Mouse (Mus musculus) forebrain, embryonic 12.5 days (tissue): Measurements from ENCODE around the gene Nanp. TPM values are rescaled to one million over a fixed set of nuclear protein-coding genes. Genes with fewer than 3 reads are reported as not detected.

ENCODE experiments used
- ATAC-seq: fragments of 200-750 bp; cut with Nextera tagmentation; 2 replicates; pipeline ENCODE4 v1.8.0; 2017; ENCODE audit warnings: moderate TSS enrichment; ENCODE audit not compliant: low FRiP score
- H3K27ac ChIP-seq: fragments of 300-500 bp; sonication (generic); 2 replicates; pipeline ENCODE4 v1.5.1; 2016; ENCODE audit warnings: mild to moderate bottlenecking
- H3K27me3 ChIP-seq: fragments of 300-500 bp; sonication (generic); 2 replicates; pipeline ENCODE4 v1.6.1; 2016; ENCODE audit warnings: mild to moderate bottlenecking
- H3K36me3 ChIP-seq: fragments of 300-500 bp; sonication (generic); replicated peaks from 2 replicates; pipeline ENCODE4 v1.6.1; 2016; ENCODE audit warnings: mild to moderate bottlenecking
- H3K4me1 ChIP-seq: fragments of 300-500 bp; sonication (generic); 2 replicates; pipeline ENCODE4 v1.6.1; 2016
- H3K4me2 ChIP-seq: fragments of 300-500 bp; sonication (generic); 2 replicates; pipeline ENCODE4 v1.6.1; 2016; ENCODE audit warnings: mild to moderate bottlenecking, moderate library complexity
- H3K4me3 ChIP-seq: fragments of 300-500 bp; sonication (generic); replicated peaks from 2 replicates; pipeline ENCODE4 v1.5.1; 2016; ENCODE audit warnings: mild to moderate bottlenecking
- H3K9ac ChIP-seq: fragments of 300-500 bp; sonication (generic); 2 replicates; pipeline ENCODE4 v1.6.1; 2016; ENCODE audit warnings: mild to moderate bottlenecking
- H3K9me3 ChIP-seq: fragments of 300-500 bp; sonication (generic); 2 replicates; pipeline ENCODE4 v1.6.1; 2016
- WGBS: fragments of 180-500 bp; shearing (Covaris S2); methylation state at CpG from one replicate; pipeline ENCODE4 v1.1.7; 2016; 5-methylcytosine and 5-hydroxymethylcytosine counted together
- polyA plus RNA-seq: library from polyadenylated mRNA; unstranded; fragments of >200 nt; fragmentation: Nextera tagmentation; extraction: Ambion mirVana; gene quantifications from 2 replicates; pipeline ENCODE4 v1.2.1, GENCODE M21; 2016

The Nanp gene
- polyA plus RNA-seq = 44.1 and 47.8 TPM in 2 replicates

DNA sequence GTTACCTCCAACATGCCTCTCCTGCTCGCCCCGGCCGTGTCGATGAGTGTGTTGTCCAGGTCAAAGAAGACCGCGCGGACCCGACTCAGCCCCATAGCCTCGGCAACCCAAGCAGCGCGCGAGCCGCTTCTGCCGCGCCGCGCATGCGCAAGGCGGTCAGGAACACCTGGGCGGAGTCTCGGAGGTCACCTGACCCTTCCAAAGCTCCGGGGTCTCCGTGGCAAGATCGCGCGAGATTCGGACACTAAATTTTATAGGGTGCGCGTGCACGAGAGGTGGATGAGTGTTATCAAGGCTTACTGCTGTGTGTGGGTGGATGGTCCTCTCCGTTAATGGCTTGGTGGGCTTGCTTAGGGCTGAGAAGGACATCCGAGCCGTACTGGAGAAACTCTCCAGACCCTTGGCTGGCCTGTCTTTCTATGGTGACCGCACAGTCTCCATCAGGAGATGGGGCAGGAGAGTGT, at the start of gene Nanp, which contains the start of gene Ninl:
Nanp (minus strand) TSS at position 167 of the 464 bp plus-strand sequence.
Ninl (minus strand) TSS at position 151 of the 464 bp plus-strand sequence.
- peak within 1 kb of the TSS; percentile 75 for H3K4me2 ChIP-seq
- H3K9me3 ChIP-seq = no peaks in the 10 kb centered on the region
- H3K36me3 ChIP-seq = no peaks in the 10 kb centered on the region
- no peaks in the 10 kb centered on the region for H3K27me3 ChIP-seq
- peak within 1 kb of the TSS; percentile 86 for H3K4me3 ChIP-seq
- peak within 1 kb of the TSS; percentile 95 for H3K9ac ChIP-seq
- peaks cover 14% of the 10 kb centered on the region for H3K4me1 ChIP-seq
- under 1% methylated on average over 34 of the region's 34 CpGs for WGBS
- ATAC-seq = peak; percentile 96
- H3K27ac ChIP-seq = peak within 1 kb of the TSS; percentile 68

DNA sequence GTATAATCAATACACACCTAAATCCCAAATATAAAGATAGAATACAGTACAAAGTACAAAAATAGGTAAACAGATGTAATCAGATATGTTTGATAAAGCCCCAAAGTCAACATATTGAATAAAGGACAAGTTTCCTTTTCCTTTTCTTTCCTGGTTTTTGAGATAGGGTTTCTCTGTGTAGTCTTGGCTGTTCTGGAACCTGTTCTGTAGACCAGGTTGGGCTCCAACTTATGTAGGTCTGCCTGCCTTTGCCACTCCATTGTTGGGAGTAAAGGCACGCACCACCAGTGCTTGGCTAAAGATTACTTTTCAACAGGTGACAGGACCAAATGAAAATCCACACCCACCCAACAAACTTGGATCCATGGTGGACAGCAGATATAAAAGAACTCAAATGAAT, 17.4 kb upstream of the Nanp start:
- H3K27ac ChIP-seq = no peak overlapping the region
- no peaks in the 10 kb centered on the region for H3K36me3 ChIP-seq
- H3K9ac ChIP-seq = no peak overlapping the region
- no peaks in the 10 kb centered on the region for H3K4me1 ChIP-seq
- H3K4me2 ChIP-seq = no peak overlapping the region
- no peaks in the 10 kb centered on the region for H3K27me3 ChIP-seq
- H3K4me3 ChIP-seq = no peak overlapping the region
- ATAC-seq = no peak
- H3K9me3 ChIP-seq = no peaks in the 10 kb centered on the region
- 88% methylated on average over 1 of the region's 1 CpGs for WGBS

GRCm38 (mm10) chr2:151040411-151040810, 1.2 kb upstream of the Nanp start:
- H3K4me1 ChIP-seq = peaks cover 14% of the 10 kb centered on the region
- WGBS = 85% methylated on average over 1 of the region's 1 CpGs
- no peak overlapping the region for H3K9ac ChIP-seq
- H3K36me3 ChIP-seq = no peaks in the 10 kb centered on the region
- no peak overlapping the region for H3K4me3 ChIP-seq
- no peak for ATAC-seq
- H3K9me3 ChIP-seq = no peaks in the 10 kb centered on the region
- H3K27ac ChIP-seq = no peak overlapping the region
- H3K4me2 ChIP-seq = no peak overlapping the region
- no peaks in the 10 kb centered on the region for H3K27me3 ChIP-seq

DNA sequence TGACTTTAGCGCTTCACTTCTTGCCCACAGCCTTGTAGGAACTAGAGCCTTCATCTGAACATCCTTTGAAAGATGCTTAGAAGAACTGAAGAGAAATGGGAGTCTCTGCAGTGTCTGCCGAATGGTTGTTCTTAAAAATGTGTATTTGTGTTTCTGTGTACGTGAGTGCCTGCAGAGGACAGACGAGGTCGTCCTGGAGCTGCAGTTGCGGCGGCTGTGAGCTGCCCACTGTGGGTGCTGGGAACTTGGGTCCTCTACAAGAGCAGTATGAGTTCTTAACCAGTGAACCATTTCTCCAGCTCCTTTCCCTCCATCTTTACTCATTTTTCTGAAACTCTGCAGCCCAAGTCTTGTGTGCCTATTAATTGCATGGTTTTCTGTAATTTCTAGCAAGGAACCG, 528 bp upstream of the Nanp start:
- WGBS = 45% methylated on average over 8 of the region's 8 CpGs
- Histone ChIP-seq H3K4me3 (peak overlapping the region; percentile 86), H3K27ac (0 out of 2 replicates have a peak overlapping the region, but pooled peaks have one; percentile 19), H3K9me3 (no peaks in the 10 kb centered on the region), H3K4me1 (peaks cover 14% of the 10 kb centered on the region), H3K9ac (peak overlapping the region; percentile 95), H3K27me3 (no peaks in the 10 kb centered on the region), H3K4me2 (peak overlapping the region; percentile 75), H3K36me3 (no peaks in the 10 kb centered on the region)
- peak; percentile 37 for ATAC-seq

GRCm38 (mm10) chr2:151038811-151039222, 381 bp downstream of the Nanp start:
- Histone ChIP-seq H3K36me3 (no peaks in the 10 kb centered on the region), H3K4me3 (peak overlapping the region; percentile 86), H3K4me2 (peak overlapping the region; percentile 75), H3K27me3 (no peaks in the 10 kb centered on the region), H3K27ac (peak overlapping the region; percentile 68), H3K9ac (peak overlapping the region; percentile 95), H3K4me1 (peaks cover 14% of the 10 kb centered on the region), H3K9me3 (no peaks in the 10 kb centered on the region)
- under 1% methylated on average over 30 of the region's 30 CpGs for WGBS
- ATAC-seq = no peak; the same call in none of the 2 replicates

DNA sequence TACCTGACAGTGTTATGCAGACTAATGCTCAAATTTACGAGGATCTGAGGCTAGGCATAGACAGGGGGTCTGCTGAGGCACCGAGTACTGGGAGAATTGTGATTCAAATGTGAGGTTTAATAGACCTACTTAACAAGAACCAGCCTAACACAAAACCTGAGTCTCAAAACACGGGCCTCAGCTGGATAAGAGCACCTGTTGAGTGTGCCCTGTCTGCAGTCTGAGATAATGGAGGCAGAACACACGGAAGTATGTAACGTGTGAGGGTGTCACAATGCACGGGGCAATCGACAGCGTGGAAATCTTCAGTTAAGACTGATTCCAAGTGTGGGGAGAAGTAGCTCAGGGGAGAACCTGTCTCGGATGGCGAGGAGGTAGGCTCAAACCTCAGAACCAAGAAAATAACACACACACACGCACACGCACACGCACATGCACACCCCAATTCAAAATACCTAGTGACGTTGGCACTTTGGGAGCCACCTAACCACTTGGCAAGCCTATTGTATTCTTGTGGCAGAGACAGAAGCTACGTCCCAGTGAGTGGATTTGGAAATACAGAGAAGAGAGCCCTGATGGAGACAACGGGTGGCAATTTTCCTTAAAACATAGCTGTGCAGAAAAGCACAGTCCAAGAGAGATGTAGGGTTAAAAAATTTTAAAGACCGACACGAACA, 1.2 kb downstream of the Nanp start:
- H3K4me1 ChIP-seq = peaks cover 14% of the 10 kb centered on the region
- no peak for ATAC-seq
- H3K4me2 ChIP-seq = peak overlapping the region; percentile 75
- WGBS = 63% methylated on average over 18 of the region's 18 CpGs
- H3K9ac ChIP-seq = peak overlapping the region; percentile 95
- no peak overlapping the region for H3K27ac ChIP-seq
- H3K36me3 ChIP-seq = no peaks in the 10 kb centered on the region
- H3K27me3 ChIP-seq = no peaks in the 10 kb centered on the region
- no peaks in the 10 kb centered on the region for H3K9me3 ChIP-seq
- H3K4me3 ChIP-seq = peak overlapping the region; percentile 86

DNA sequence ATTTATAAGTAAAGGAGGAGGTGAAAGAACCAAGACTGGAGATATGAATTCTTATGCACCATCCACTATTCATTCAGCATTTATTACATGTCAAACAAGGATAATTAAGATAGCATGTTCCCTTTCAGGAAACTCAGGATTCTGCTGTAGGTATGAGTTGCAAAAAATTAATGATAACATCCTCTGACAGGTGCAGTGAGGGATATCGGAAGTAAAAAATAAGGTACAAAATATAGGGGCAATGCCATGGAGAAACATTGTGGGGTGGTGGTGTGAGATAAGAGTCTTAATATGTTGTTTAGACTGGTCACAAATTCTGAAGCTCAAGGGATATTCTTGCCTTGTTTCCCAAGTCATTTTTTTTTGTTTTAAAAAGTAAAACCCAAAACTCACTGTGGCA, 1.9 kb downstream of the Nanp start:
- Histone ChIP-seq H3K9me3 (no peaks in the 10 kb centered on the region), H3K9ac (no peak overlapping the region), H3K27ac (no peak overlapping the region), H3K4me3 (no peak overlapping the region), H3K4me2 (peak overlapping the region; percentile 75; the same call in 1 of the 2 replicates), H3K36me3 (no peaks in the 10 kb centered on the region), H3K4me1 (peaks cover 14% of the 10 kb centered on the region), H3K27me3 (no peaks in the 10 kb centered on the region)
- ATAC-seq = no peak
- WGBS = 95% methylated on average over 1 of the region's 1 CpGs

DNA sequence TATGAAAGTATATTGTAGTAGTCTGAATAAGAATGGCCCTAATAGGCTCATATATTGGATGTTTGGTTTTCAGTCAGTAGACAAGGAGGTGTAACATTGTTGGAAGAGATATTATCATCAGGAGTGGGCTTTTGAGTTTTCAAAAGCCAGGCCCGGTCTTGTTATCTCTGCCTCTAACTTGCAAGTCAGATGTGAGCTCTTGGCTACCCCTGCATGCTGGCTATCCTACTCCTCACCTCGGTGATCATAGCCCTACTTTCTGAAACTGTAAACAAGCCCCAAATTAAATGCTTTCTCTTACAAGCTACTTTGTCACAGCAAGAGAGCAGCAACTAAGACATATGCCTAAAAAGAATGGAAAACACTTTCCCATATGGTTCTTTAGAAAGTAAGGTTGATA, 2.5 kb downstream of the Nanp start:
- WGBS = 96% methylated on average over 2 of the region's 2 CpGs
- no peak overlapping the region for H3K27ac ChIP-seq
- H3K4me1 ChIP-seq = peaks cover 14% of the 10 kb centered on the region
- H3K27me3 ChIP-seq = no peaks in the 10 kb centered on the region
- H3K36me3 ChIP-seq = no peaks in the 10 kb centered on the region
- H3K4me2 ChIP-seq = no peak overlapping the region
- no peaks in the 10 kb centered on the region for H3K9me3 ChIP-seq
- no peak overlapping the region for H3K4me3 ChIP-seq
- no peak overlapping the region for H3K9ac ChIP-seq
- no peak for ATAC-seq

DNA sequence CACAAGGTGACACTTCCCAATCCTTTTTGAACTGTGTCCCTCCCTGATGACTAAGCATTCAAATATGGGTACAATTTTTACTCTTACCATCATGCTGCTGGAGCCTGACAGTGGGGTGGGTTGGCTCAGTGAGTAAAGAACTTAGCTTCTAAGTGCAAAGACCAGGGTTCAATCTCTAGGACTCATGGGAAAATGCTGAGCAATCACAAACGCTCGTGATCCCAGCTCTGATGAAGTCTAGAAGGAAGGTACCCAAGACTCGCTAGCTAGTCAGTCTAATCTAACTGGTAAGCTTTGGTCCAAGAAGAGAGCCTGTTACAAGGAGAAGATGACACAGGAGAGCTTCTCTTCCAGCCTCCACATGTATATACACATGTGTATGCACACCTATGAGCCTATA, 4.8 kb downstream of the Nanp start:
- Histone ChIP-seq H3K27me3 (no peaks in the 10 kb centered on the region), H3K27ac (no peak overlapping the region), H3K4me3 (no peak overlapping the region), H3K4me2 (no peak overlapping the region), H3K9me3 (no peaks in the 10 kb centered on the region), H3K4me1 (peaks cover 14% of the 10 kb centered on the region), H3K9ac (no peak overlapping the region), H3K36me3 (0 out of 2 replicates have a peak, but pooled peaks cover under 1% of the 10 kb centered on the region)
- 95% methylated on average over 3 of the region's 3 CpGs for WGBS
- no peak for ATAC-seq

GRCm38 (mm10) chr2:151021158-151021557, 18.0 kb downstream of the Nanp start:
- no peaks in the 10 kb centered on the region for H3K27me3 ChIP-seq
- WGBS = 91% methylated on average over 10 of the region's 10 CpGs

DNA sequence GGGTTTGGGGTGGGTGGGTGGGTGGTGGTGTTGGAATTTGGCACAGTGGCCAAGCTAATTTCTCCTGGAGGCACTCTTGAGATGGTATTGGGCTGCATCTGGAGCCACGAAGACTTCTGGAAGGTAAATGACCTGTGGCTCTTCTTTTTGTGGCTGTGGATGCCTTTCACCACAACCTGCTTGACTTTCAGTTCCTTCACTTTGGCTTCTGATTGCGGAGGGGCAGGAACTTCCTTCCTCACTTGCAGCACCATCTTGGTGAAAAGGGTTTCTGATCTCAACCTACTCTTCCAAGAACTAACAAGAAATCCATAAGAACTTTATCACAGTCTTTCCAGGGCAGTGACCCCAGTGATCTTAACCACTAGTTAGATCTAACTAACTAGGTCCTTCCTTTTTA, 23.9 kb downstream of the Nanp start:
- ATAC-seq = no peak
- Histone ChIP-seq H3K4me1 (no peaks in the 10 kb centered on the region), H3K27me3 (no peaks in the 10 kb centered on the region), H3K4me3 (no peak overlapping the region), H3K27ac (no peak overlapping the region), H3K9me3 (no peaks in the 10 kb centered on the region), H3K9ac (no peak overlapping the region), H3K4me2 (no peak overlapping the region), H3K36me3 (no peaks in the 10 kb centered on the region)
- 79% methylated on average over 2 of the region's 2 CpGs for WGBS

More at GRCm38 (mm10) chr2:151021158-151021557, 18.0 kb downstream of the Nanp start:
- Histone ChIP-seq H3K4me2 (no peak overlapping the region), H3K9me3 (no peaks in the 10 kb centered on the region), H3K9ac (no peak overlapping the region), H3K27ac (no peak overlapping the region), H3K4me3 (no peak overlapping the region), H3K4me1 (no peaks in the 10 kb centered on the region), H3K36me3 (peaks cover under 1% of the 10 kb centered on the region; the same call in 1 of the 2 replicates)
- no peak for ATAC-seq

- Histone ChIP-seq H3K36me3 (no peaks in the 10 kb centered on the region), H3K9ac (no peak overlapping the region), H3K27ac (no peak overlapping the region), H3K4me1 (peaks cover 23% of the 10 kb centered on the region), H3K4me3 (no peak overlapping the region), H3K4me2 (no peak overlapping the region), H3K27me3 (no peaks in the 10 kb centered on the region), H3K9me3 (no peaks in the 10 kb centered on the region)
- WGBS = 86% methylated on average over 1 of the region's 1 CpGs
- no peak for ATAC-seq
These were observed 27.9 kb downstream of the Nanp start for GRCm38 (mm10) chr2:151011273-151011672.
